Mouse (Mus musculus) heart, postnatal 0 days (tissue): ENCODE results near the gene Pde4dip. TPM values are rescaled to one million over a fixed set of nuclear protein-coding genes. Genes with fewer than 3 reads are reported as not detected.

Experiments used
- ATAC-seq: fragments of 200-750 bp; cut with Nextera tagmentation; 2 replicates; pipeline ENCODE4 v1.8.0; 2017; ENCODE audit warnings: low read depth, moderate number of reproducible peaks, moderate library complexity; ENCODE audit not compliant: insufficient read depth
- DNase-seq: peaks from one replicate; pipeline ENCODE4 v3.0.0-alpha.2; 2016; ENCODE audit warnings: low spot score
- H3K27ac ChIP-seq: fragments of 300-500 bp; sonication (generic); 2 replicates; pipeline ENCODE4 v1.5.1; 2014; ENCODE audit warnings: low read depth, mild to moderate bottlenecking
- H3K27me3 ChIP-seq: fragments of 300-500 bp; sonication (generic); 2 replicates; pipeline ENCODE4 v1.6.1; 2014; ENCODE audit warnings: low read length, mixed read lengths; ENCODE audit not compliant: control insufficient read depth, insufficient read depth
- H3K36me3 ChIP-seq: fragments of 300-500 bp; sonication (generic); replicated peaks from 2 replicates; pipeline ENCODE4 v1.6.1; 2014; ENCODE audit warnings: low read length, mixed read lengths; ENCODE audit not compliant: control insufficient read depth, insufficient read depth
- H3K4me1 ChIP-seq: fragments of 300-500 bp; sonication (generic); 2 replicates; pipeline ENCODE4 v1.6.1; 2014; ENCODE audit warnings: antibody characterized with exemption; ENCODE audit not compliant: control insufficient read depth, insufficient read depth
- H3K4me2 ChIP-seq: fragments of 300-500 bp; sonication (generic); 2 replicates; pipeline ENCODE4 v1.6.1; 2014; ENCODE audit warnings: low read depth, mild to moderate bottlenecking, low read length, moderate library complexity
- H3K4me3 ChIP-seq: fragments of 300-500 bp; sonication (generic); 2 replicates; pipeline ENCODE4 v1.5.1; 2014; ENCODE audit warnings: low read depth, low read length
- H3K9ac ChIP-seq: fragments of 300-500 bp; sonication (generic); replicated peaks from 2 replicates; pipeline ENCODE4 v1.6.1; 2014; ENCODE audit warnings: low read depth, low read length, mixed read lengths
- H3K9me3 ChIP-seq: fragments of 300-500 bp; sonication (generic); replicated peaks from 2 replicates; pipeline ENCODE4 v1.6.1; 2016; ENCODE audit warnings: low read length; ENCODE audit not compliant: control insufficient read depth
- CTCF ChIP-seq: IDR thresholded peaks from 2 replicates; pipeline ENCODE4 v1.5.1; 2016; ENCODE audit warnings: antibody characterized with exemption, control low read depth, low read depth
- EP300 ChIP-seq: IDR thresholded peaks from 2 replicates; pipeline ENCODE4 v1.6.1; 2016; ENCODE audit warnings: antibody characterized with exemption, low read depth
- WGBS: fragments of 180-500 bp; shearing (Covaris S2); extraction: QIAGEN DNeasy Blood & Tissue Kit; methylation state at CpG from one replicate; pipeline ENCODE4 v1.1.7; 2014; 5-methylcytosine and 5-hydroxymethylcytosine counted together
- polyA plus RNA-seq: library from polyadenylated mRNA; unstranded; fragments of >200 nt; fragmentation: Nextera tagmentation; extraction: Ambion mirVana; gene quantifications from 2 replicates; pipeline ENCODE4 v1.2.1, GENCODE M21; 2015
- total RNA-seq: library from RNA; depleted of rRNA; stranded (reverse); fragments of >200 nt; gene quantifications from 2 replicates; pipeline ENCODE4 v1.2.3, GENCODE M21; 2014; ENCODE audit warnings: low replicate concordance

The Pde4dip gene
- total and polyA plus RNA-seq, 2 experiments from 2014 or later, result 126 to 498 TPM

- DNase-seq, result peak; percentile 16
- Histone ChIP-seq H3K9ac (peak overlapping the region; percentile 85), H3K4me1 (peaks cover 5% of the 10 kb centered on the region; the same call in 1 of the 2 replicates), H3K4me3 (peak overlapping the region; percentile 77), H3K4me2 (peak overlapping the region; percentile 83), H3K27ac (peak overlapping the region; percentile 99), H3K9me3 (no peaks in the 10 kb centered on the region), H3K27me3 (peaks cover 5% of the 10 kb centered on the region; the same call in 1 of the 2 replicates), H3K36me3 (no peaks in the 10 kb centered on the region)
- WGBS, result 2% methylated on average over 28 of the region's 28 CpGs
- ATAC-seq, result peak; percentile 9
- TF ChIP-seq EP300 (no peak), CTCF (no peak)
Observed at GRCm38 (mm10) chr3:97867221-97868023, 21.1 kb downstream of the Pde4dip start.

DNA sequence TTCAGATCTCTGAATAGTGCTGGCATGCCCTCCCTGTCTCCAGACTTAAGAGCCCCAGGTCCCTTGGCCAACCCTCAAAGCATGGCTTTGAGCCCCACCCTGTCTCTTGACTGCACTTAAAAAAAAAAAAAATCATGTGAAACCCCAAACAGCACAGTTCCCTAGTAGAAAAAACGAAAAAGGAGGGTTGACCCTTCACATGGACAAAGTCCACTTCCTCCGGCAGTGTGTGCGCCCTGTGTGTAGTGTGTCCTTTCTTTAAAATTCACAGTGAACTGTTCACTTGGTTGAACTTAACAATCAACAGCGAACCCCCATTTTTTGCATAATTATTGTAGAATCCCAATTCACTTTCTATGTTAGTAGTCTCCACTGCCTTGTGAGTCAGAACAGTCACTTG is 21.8 kb downstream of the Pde4dip start:
- no peaks in the 10 kb centered on the region for H3K36me3 ChIP-seq
- peaks cover 5% of the 10 kb centered on the region; the same call in 1 of the 2 replicates for H3K4me1 ChIP-seq
- peak overlapping the region; percentile 77 for H3K4me3 ChIP-seq
- peak overlapping the region; percentile 85 for H3K9ac ChIP-seq
- 48% methylated on average over 4 of the region's 4 CpGs for WGBS
- DNase-seq (no peak), ATAC-seq (no peak)
- H3K9me3 ChIP-seq, result no peaks in the 10 kb centered on the region
- H3K27ac ChIP-seq, result peak overlapping the region; percentile 99
- peaks cover 5% of the 10 kb centered on the region; the same call in 1 of the 2 replicates for H3K27me3 ChIP-seq
- no peak for TF ChIP-seq CTCF
- no peak for TF ChIP-seq EP300
- peak overlapping the region; percentile 83 for H3K4me2 ChIP-seq

DNA sequence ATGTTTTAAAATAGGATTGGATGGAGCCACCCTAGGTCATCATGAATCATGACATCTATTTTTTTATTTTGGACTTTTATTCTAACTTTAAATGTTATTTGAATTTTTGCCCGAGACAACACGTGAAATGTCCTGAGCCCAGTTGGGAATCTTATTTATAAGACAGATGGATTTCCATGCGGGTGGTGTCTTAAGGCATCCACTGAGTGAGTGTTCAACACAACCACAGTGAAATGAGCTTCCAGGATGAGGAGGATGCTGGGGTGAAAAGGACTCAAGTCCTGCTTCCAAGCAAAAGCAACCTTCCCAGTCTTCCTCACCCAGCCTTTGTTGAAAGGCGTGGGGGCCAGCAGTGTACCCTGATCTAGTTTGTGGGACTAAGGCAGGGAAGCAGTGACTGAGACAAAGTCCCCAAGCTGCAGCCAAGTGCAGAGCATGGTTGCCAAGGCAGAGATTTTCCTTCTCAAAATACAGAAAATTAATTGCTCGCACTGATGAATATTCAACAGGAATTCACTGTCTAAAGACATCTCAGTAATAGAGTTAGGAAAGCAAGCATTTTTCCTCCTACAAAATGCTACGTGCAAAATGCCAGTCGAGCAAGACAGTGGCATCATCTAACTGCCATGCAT is 27.6 kb downstream of the Pde4dip start:
- 0 out of 2 replicates have a peak, but pooled peaks cover 10% of the 10 kb centered on the region for H3K4me1 ChIP-seq
- no peaks in the 10 kb centered on the region for H3K9me3 ChIP-seq
- H3K27me3 ChIP-seq, result no peaks in the 10 kb centered on the region
- DNase-seq (no peak), ATAC-seq (no peak)
- no peak overlapping the region for H3K27ac ChIP-seq
- H3K9ac ChIP-seq, result no peak overlapping the region
- H3K36me3 ChIP-seq, result no peaks in the 10 kb centered on the region
- TF ChIP-seq CTCF, result no peak
- no peak for TF ChIP-seq EP300
- no peak overlapping the region for H3K4me2 ChIP-seq
- H3K4me3 ChIP-seq, result no peak overlapping the region
- WGBS, result 91% methylated on average over 7 of the region's 7 CpGs

DNA sequence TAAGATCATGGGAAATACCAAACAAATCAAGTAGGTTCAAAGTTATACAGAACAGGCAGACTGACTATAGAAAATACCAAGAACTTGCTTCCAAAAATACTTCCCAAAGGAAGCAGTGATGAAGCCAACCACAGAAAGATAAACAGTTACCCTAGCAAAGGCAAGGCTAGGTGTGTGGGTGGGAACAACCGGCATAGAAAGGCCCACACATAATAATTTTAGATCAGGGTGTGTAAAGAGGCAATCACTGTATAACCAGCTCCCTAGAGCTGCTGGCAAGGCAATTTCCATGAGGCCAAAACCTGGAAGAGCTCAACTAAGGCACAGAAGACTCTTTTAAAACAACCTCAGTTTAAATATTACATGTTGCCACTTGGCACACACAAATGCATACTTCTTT is 29.1 kb downstream of the Pde4dip start:
- 20% methylated on average over 1 of the region's 1 CpGs for whole genome bisulfite sequencing
- 0 out of 2 replicates have a peak overlapping the region, but pooled peaks have one; percentile 15 for H3K27ac ChIP-seq
- DNase-seq, result no peak
- ATAC-seq, result no peak
- H3K9me3 ChIP-seq, result no peaks in the 10 kb centered on the region
- no peak for TF ChIP-seq EP300
- no peak for TF ChIP-seq CTCF
- H3K4me3 ChIP-seq, result no peak overlapping the region
- no peak overlapping the region for H3K4me2 ChIP-seq
- no peaks in the 10 kb centered on the region for H3K36me3 ChIP-seq
- H3K9ac ChIP-seq, result no peak overlapping the region
- H3K27me3 ChIP-seq, result no peaks in the 10 kb centered on the region
- H3K4me1 ChIP-seq, result 0 out of 2 replicates have a peak, but pooled peaks cover 10% of the 10 kb centered on the region

DNA sequence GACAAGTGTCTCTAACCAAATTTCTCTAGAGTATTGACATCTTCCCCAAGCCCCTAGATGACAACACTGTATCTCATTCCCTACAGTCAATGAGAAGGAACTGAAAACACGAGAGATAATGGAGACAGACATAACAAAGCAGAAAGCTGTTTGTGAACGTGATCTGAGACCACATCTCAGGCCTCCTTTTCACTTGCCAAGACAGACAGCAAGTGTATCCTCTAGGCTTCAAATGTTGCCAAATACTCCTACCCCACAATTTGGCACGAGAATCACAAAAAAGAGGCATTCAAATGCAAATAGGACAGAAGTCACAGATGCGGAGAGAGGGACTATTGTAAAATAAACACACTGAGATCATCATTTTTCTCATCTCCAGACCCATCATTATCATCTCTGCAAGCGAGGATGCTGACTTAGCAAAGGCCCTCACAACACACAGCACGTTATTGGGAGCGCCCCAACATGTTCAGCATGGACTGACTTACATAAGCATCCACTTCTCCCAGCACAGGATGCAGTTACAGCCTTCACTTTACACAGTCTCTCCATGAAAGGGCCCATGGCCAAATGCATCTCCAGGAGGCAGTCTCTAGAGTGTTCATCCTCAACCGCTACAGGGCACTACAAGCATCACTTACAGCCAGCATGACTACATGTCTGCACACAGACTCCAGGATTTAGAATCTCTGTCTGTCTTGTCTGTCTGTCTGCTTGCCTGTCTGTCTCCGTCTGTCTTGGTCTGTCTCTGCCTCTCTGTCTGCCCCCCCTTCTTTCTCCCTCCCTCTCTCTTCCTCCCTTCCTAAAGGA is 33.7 kb downstream of the Pde4dip start:
- Histone ChIP-seq H3K36me3 (no peaks in the 10 kb centered on the region), H3K27me3 (no peaks in the 10 kb centered on the region), H3K9ac (no peak overlapping the region), H3K4me3 (no peak overlapping the region), H3K27ac (no peak overlapping the region), H3K4me1 (0 out of 2 replicates have a peak, but pooled peaks cover 7% of the 10 kb centered on the region), H3K9me3 (no peaks in the 10 kb centered on the region), H3K4me2 (no peak overlapping the region)
- ATAC-seq, result no peak
- TF ChIP-seq CTCF (no peak), EP300 (no peak)
- no peak for DNase-seq
- WGBS, result 74% methylated on average over 9 of the region's 9 CpGs
